Mouse (Mus musculus) c-Kit-positive CD71-negative TER-119-negative erythroid progenitor cells, embryonic 14.5 days (primary cell): ENCODE measurements around the gene Gm11034.

Source experiments
- DNase-seq: peaks from one replicate; pipeline ENCODE4 v3.0.0-alpha.2; 2013; ENCODE audit warnings: low read depth

The Gm11034 gene

DNA sequence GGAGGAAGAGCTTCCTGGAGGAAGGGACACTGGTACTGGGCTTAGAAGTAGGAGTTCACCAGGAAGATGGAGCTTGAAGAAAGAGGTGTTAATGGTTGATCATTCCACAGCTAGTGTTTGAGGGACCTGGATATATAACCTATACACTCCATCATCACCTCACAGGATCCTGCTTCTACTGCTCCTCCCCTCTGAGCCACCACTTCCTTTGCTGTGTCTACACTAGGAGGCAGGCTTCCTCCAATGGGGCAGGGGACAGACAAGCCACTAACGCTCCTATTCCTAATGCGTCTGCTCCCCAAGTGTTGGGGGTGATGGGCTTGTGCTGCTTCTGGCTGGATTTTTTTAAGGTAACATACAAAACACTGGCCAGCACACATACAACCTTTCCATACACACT, 2.7 kb downstream of the Gm11034 start:
- no peak for DNase-seq

GRCm38 (mm10) chr8:72210222-72210621, 3.2 kb downstream of the Gm11034 start:
- DNase-seq = no peak

GRCm38 (mm10) chr8:72208582-72208981, 4.9 kb downstream of the Gm11034 start:
- DNase-seq = no peak

DNA sequence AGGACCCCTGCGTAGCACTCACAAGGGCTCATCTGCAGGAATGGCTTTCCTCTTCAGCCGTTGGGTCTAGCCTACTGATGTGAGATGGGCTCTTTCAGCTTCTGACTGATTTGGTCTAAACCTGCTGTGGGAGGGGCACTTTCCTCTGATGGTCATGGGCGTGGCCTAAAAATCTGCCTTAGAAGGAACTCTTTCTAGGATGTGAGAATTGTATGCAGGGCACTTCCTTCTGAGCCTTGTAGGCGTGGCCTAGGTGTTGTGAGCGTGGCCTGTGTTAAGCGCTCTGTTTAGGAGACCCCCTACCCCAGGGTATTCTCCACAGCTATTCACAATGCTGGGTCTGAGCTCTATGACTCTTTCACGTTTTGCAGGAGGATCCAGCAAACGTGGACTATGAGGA, 15.4 kb downstream of the Gm11034 start:
- DNase-seq = no peak

GRCm38 (mm10) chr8:72192065-72192464, 21.4 kb downstream of the Gm11034 start:
- DNase-seq = no peak

DNA sequence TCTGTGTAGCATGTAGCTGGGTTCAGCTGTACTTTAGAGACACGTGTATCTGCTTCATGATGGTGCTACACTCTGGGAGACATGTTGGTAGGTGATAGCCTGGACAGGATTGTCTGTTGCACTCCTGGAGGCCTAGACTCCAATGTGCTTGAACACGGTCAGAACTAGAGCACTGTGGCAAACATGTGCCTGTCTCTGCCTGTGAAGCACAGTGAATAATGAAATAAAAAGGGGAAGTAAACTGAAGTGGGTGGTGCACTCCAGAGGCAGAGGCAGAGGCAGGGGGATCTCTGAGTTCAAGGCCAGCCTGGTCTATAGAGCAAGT, 23.3 kb downstream of the Gm11034 start:
- DNase-seq = no peak

DNA sequence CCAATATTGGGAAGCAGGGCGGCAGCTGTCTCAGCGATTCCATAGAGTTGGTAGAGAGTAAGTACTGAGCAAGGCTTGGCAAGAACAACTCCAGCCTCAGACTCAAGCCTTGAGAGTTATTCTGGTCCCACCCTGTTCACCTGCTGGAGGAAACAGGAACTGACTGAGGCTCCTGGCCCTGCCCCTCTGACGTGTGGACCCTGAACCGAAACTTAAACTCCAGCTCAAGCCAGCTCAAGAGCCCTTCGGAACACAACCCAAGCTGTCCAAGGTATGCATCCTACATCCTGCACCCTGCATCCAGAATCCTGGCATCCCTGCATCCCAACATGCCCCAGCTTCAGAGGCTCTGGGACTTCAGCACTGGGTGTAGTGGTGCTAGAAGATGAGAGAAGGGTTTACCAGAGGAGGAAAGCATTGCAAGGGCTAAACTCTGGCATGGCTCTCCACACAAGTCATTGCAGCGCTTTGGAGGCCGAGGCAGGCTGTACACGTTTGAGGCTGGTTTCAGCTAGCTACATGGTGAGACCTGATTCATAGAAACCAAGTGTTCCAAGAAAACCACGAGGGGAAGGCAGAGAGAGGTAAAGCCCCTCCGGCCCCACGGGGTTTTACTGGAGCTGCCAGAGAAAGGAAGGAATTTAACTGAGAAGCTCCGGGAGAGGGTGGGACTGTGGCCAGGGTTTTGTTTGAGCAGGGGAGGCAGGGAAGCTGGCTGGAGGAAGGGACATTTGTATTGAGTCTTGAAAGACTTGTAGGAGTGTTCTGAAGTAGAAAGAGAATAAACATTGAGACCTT, 23.8 kb downstream of the Gm11034 start, which contains the start of gene Hsh2d:
Gene Hsh2d, plus strand, starts transcription at position 222 of the 798 bp plus-strand sequence.
- no peak for DNase-seq

- no peak for DNase-seq
Measured at GRCm38 (mm10) chr8:72187793-72188331, 25.6 kb downstream of the Gm11034 start.

GRCm38 (mm10) chr8:72183554-72184202, 29.8 kb downstream of the Gm11034 start:
- no peak for DNase-seq

DNA sequence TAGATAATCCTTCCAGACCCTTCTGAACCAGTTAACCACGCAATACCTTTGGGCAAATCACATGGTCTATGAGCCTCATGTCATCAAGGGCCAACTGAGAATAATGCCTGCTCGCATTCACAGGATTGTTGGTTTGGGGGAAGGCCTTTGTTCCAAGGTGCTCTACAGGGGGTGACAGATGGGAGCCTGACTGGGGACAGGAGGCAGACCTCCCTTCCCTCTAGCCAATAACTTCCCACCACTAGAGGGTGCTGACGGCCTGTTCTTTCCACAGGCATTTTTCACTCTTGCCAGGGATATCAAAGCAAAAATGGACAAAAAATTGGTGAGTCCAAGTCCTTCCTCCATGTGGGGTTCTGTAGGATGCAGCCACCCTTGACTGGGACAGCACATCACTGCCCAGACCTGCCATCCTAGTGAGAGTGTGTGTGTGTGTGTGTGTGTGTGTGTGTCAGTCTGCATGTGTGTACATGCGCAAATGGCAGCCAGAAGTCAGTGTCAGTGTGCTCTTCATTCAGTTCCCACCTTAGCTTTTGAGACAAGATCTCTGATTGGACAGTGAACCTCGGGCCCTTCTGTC, 36.0 kb downstream of the Gm11034 start:
- peak; percentile 73 for DNase-seq

DNA sequence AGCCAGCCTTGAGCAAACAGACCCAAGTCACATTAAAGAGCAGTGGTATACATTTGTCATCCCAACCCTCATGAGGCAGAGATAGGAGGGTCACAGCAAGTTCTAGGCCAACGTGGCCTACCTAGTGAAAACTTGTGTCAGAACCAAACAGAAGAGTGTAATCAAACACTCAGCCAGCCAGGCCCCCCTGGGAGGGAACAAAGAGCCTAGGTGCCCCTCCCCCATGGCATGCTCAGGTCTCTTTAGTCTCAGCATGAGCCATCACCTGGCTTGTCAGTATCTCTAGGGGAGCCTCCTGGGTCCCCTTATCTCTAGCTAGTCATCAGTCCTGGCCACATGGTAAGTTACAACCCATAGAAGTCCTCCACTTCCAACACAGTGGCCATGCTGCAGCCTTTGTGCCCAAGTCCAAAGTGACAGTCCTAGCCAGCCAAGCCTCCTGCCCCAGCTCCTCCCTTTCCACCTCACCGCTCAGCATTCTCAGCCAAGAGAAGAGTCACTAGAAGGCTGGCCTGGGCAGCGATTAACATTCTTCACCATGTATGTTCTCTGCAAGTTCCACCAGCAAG, 43.7 kb downstream of the Gm11034 start:
- no peak for DNase-seq

DNA sequence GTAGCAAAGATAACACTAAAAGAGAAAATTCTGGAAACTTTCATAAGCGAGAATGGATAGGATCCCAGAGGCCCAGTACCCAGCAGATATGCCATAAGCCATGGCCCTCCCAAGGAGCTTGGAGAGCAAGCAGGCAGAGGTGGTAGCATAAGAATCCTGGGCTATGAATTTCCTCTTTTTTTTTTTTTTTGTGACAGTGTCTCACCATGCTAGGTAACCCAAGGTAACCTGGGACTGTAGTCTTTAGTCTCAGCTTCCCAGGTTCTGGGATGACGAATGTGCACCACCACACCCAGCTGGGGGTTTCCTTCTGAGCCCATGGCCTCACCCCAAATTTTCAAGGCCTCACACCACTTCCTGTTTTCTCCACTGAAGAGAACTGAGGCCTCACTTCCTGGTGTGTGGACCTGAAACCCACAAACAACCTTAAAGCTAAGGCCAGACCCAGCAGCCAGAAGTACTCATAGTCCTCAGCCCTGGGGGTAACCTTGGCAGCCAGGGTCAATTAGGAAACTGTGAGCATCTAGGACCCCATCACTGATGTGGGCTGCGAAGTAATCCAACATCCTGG, 44.3 kb downstream of the Gm11034 start:
- no peak for DNase-seq
